Mouse (Mus musculus): Measurements from ENCODE around the gene Ifnar1. TPM values are rescaled to one million over a fixed set of nuclear protein-coding genes. Genes with fewer than 3 reads are reported as not detected.

Ifnar1 gene
- polyA plus RNA-seq, 1 experiment from 2014 or later: 57.4 TPM

- H3K27me3 ChIP-seq (ENCODE audit: control insufficient read depth, insufficient read depth, low read length): no peaks in the 10 kb centered on the region
- no peak for ATAC-seq (replicated peaks; ENCODE audit: insufficient number of reproducible peaks, low FRiP score, low TSS enrichment, low read depth)
- H3K4me2 ChIP-seq (ENCODE audit: low read depth, low read length): no peak overlapping the region
- DNase-seq (ENCODE audit: low spot score): no peak
- H3K4me3 ChIP-seq (ENCODE audit: low read depth, low read length): no peak overlapping the region
- 96% methylated on average over 4 of the region's 4 CpGs for WGBS
- no peak overlapping the region for H3K9ac ChIP-seq (replicated peaks; ENCODE audit: low read length)
- H3K4me1 ChIP-seq (ENCODE audit: control insufficient read depth, insufficient read depth, low read length): no peaks in the 10 kb centered on the region
- H3K9me3 ChIP-seq (replicated peaks; ENCODE audit: control insufficient read depth, low read length): no peaks in the 10 kb centered on the region
- no peak overlapping the region for H3K27ac ChIP-seq (replicated peaks; ENCODE audit: low read depth, low read length)
- H3K36me3 ChIP-seq (replicated peaks; ENCODE audit: control insufficient read depth, insufficient read depth, low read depth, low read length): peaks cover 11% of the 10 kb centered on the region
Observed at GRCm38 (mm10) chr16:91495501-91495900, 10.5 kb downstream of the Ifnar1 start.

- Histone ChIP-seq H3K9ac (replicated peaks; ENCODE audit: low read length) (no peak overlapping the region), H3K36me3 (replicated peaks; ENCODE audit: control insufficient read depth, insufficient read depth, low read depth, low read length) (peaks cover 11% of the 10 kb centered on the region), H3K27ac (replicated peaks; ENCODE audit: low read depth, low read length) (no peak overlapping the region), H3K4me1 (ENCODE audit: control insufficient read depth, insufficient read depth, low read length) (no peaks in the 10 kb centered on the region), H3K27me3 (ENCODE audit: control insufficient read depth, insufficient read depth, low read length) (no peaks in the 10 kb centered on the region), H3K4me2 (ENCODE audit: low read depth, low read length) (no peak overlapping the region), H3K4me3 (ENCODE audit: low read depth, low read length) (no peak overlapping the region), H3K9me3 (replicated peaks; ENCODE audit: control insufficient read depth, low read length) (no peaks in the 10 kb centered on the region)
- DNase-seq (ENCODE audit: low spot score): no peak
- 94% methylated on average over 17 of the region's 17 CpGs for WGBS
- no peak for ATAC-seq (replicated peaks; ENCODE audit: insufficient number of reproducible peaks, low FRiP score, low TSS enrichment, low read depth)
Observed at GRCm38 (mm10) chr16:91496206-91496605, 11.2 kb downstream of the Ifnar1 start.

GRCm38 (mm10) chr16:91496766-91497165 is 11.7 kb downstream of the Ifnar1 start:
- peaks cover 11% of the 10 kb centered on the region for H3K36me3 ChIP-seq (replicated peaks; ENCODE audit: control insufficient read depth, insufficient read depth, low read depth, low read length)
- H3K27me3 ChIP-seq (ENCODE audit: control insufficient read depth, insufficient read depth, low read length): no peaks in the 10 kb centered on the region
- H3K9me3 ChIP-seq (replicated peaks; ENCODE audit: control insufficient read depth, low read length): no peaks in the 10 kb centered on the region
- no peak overlapping the region for H3K4me2 ChIP-seq (ENCODE audit: low read depth, low read length)
- no peak overlapping the region for H3K27ac ChIP-seq (replicated peaks; ENCODE audit: low read depth, low read length)
- H3K4me3 ChIP-seq (ENCODE audit: low read depth, low read length): no peak overlapping the region
- whole genome bisulfite sequencing: 88% methylated on average over 3 of the region's 3 CpGs
- DNase-seq (ENCODE audit: low spot score) (no peak), ATAC-seq (replicated peaks; ENCODE audit: insufficient number of reproducible peaks, low FRiP score, low TSS enrichment, low read depth) (no peak)
- no peak overlapping the region for H3K9ac ChIP-seq (replicated peaks; ENCODE audit: low read length)
- H3K4me1 ChIP-seq (ENCODE audit: control insufficient read depth, insufficient read depth, low read length): no peaks in the 10 kb centered on the region

GRCm38 (mm10) chr16:91498041-91498440 is 13.0 kb downstream of the Ifnar1 start:
- DNase-seq (ENCODE audit: low spot score): no peak
- no peaks in the 10 kb centered on the region for H3K4me1 ChIP-seq (ENCODE audit: control insufficient read depth, insufficient read depth, low read length)
- ATAC-seq (replicated peaks; ENCODE audit: insufficient number of reproducible peaks, low FRiP score, low TSS enrichment, low read depth): no peak

GRCm38 (mm10) chr16:91504701-91505100 is 19.7 kb downstream of the Ifnar1 start:
- Histone ChIP-seq H3K36me3 (replicated peaks; ENCODE audit: control insufficient read depth, insufficient read depth, low read depth, low read length) (peaks cover 13% of the 10 kb centered on the region), H3K9ac (replicated peaks; ENCODE audit: low read length) (no peak overlapping the region), H3K4me2 (ENCODE audit: low read depth, low read length) (no peak overlapping the region), H3K4me3 (ENCODE audit: low read depth, low read length) (no peak overlapping the region), H3K27ac (replicated peaks; ENCODE audit: low read depth, low read length) (no peak overlapping the region), H3K9me3 (replicated peaks; ENCODE audit: control insufficient read depth, low read length) (no peaks in the 10 kb centered on the region), H3K27me3 (ENCODE audit: control insufficient read depth, insufficient read depth, low read length) (no peaks in the 10 kb centered on the region), H3K4me1 (ENCODE audit: control insufficient read depth, insufficient read depth, low read length) (no peaks in the 10 kb centered on the region)
- WGBS: 95% methylated on average over 7 of the region's 7 CpGs
- no peak for ATAC-seq (replicated peaks; ENCODE audit: insufficient number of reproducible peaks, low FRiP score, low TSS enrichment, low read depth)
- no peak for DNase-seq (ENCODE audit: low spot score)

More at GRCm38 (mm10) chr16:91498041-91498440, 13.0 kb downstream of the Ifnar1 start:
- peaks cover 11% of the 10 kb centered on the region for H3K36me3 ChIP-seq (replicated peaks; ENCODE audit: control insufficient read depth, insufficient read depth, low read depth, low read length)
- no peak overlapping the region for H3K4me3 ChIP-seq (ENCODE audit: low read depth, low read length)
- H3K9me3 ChIP-seq (replicated peaks; ENCODE audit: control insufficient read depth, low read length): no peaks in the 10 kb centered on the region
- H3K27me3 ChIP-seq (ENCODE audit: control insufficient read depth, insufficient read depth, low read length): no peaks in the 10 kb centered on the region
- no peak overlapping the region for H3K27ac ChIP-seq (replicated peaks; ENCODE audit: low read depth, low read length)
- no peak overlapping the region for H3K9ac ChIP-seq (replicated peaks; ENCODE audit: low read length)
- WGBS: 93% methylated on average over 7 of the region's 7 CpGs
- no peak overlapping the region for H3K4me2 ChIP-seq (ENCODE audit: low read depth, low read length)

- Histone ChIP-seq H3K27ac (replicated peaks; ENCODE audit: low read depth, low read length) (no peak overlapping the region), H3K36me3 (replicated peaks; ENCODE audit: control insufficient read depth, insufficient read depth, low read depth, low read length) (peaks cover 13% of the 10 kb centered on the region), H3K9ac (replicated peaks; ENCODE audit: low read length) (no peak overlapping the region), H3K9me3 (replicated peaks; ENCODE audit: control insufficient read depth, low read length) (no peaks in the 10 kb centered on the region), H3K27me3 (ENCODE audit: control insufficient read depth, insufficient read depth, low read length) (no peaks in the 10 kb centered on the region), H3K4me2 (ENCODE audit: low read depth, low read length) (no peak overlapping the region), H3K4me3 (ENCODE audit: low read depth, low read length) (no peak overlapping the region), H3K4me1 (ENCODE audit: control insufficient read depth, insufficient read depth, low read length) (no peaks in the 10 kb centered on the region)
- no peak for ATAC-seq (replicated peaks; ENCODE audit: insufficient number of reproducible peaks, low FRiP score, low TSS enrichment, low read depth)
- DNase-seq (ENCODE audit: low spot score): no peak
- WGBS: 88% methylated on average over 15 of the region's 15 CpGs
Observed at GRCm38 (mm10) chr16:91505116-91505601, 20.1 kb downstream of the Ifnar1 start.

GRCm38 (mm10) chr16:91506396-91506795 is 21.4 kb downstream of the Ifnar1 start:
- Histone ChIP-seq H3K9me3 (replicated peaks; ENCODE audit: control insufficient read depth, low read length) (no peaks in the 10 kb centered on the region), H3K27me3 (ENCODE audit: control insufficient read depth, insufficient read depth, low read length) (no peaks in the 10 kb centered on the region), H3K36me3 (replicated peaks; ENCODE audit: control insufficient read depth, insufficient read depth, low read depth, low read length) (peaks cover 13% of the 10 kb centered on the region), H3K27ac (replicated peaks; ENCODE audit: low read depth, low read length) (no peak overlapping the region), H3K4me3 (ENCODE audit: low read depth, low read length) (no peak overlapping the region), H3K4me1 (ENCODE audit: control insufficient read depth, insufficient read depth, low read length) (no peaks in the 10 kb centered on the region), H3K4me2 (ENCODE audit: low read depth, low read length) (no peak overlapping the region), H3K9ac (replicated peaks; ENCODE audit: low read length) (no peak overlapping the region)
- DNase-seq (ENCODE audit: low spot score): no peak
- WGBS: 95% methylated on average over 12 of the region's 12 CpGs
- no peak for ATAC-seq (replicated peaks; ENCODE audit: insufficient number of reproducible peaks, low FRiP score, low TSS enrichment, low read depth)

- 35% methylated on average over 7 of the region's 7 CpGs for WGBS
- Histone ChIP-seq H3K9ac (replicated peaks; ENCODE audit: low read length) (no peak overlapping the region), H3K4me2 (ENCODE audit: low read depth, low read length) (no peak overlapping the region), H3K9me3 (replicated peaks; ENCODE audit: control insufficient read depth, low read length) (no peaks in the 10 kb centered on the region), H3K27me3 (ENCODE audit: control insufficient read depth, insufficient read depth, low read length) (no peaks in the 10 kb centered on the region), H3K4me1 (ENCODE audit: control insufficient read depth, insufficient read depth, low read length) (no peaks in the 10 kb centered on the region), H3K36me3 (replicated peaks; ENCODE audit: control insufficient read depth, insufficient read depth, low read depth, low read length) (no peaks in the 10 kb centered on the region), H3K4me3 (ENCODE audit: low read depth, low read length) (no peak overlapping the region), H3K27ac (replicated peaks; ENCODE audit: low read depth, low read length) (no peak overlapping the region)
- ATAC-seq (replicated peaks; ENCODE audit: insufficient number of reproducible peaks, low FRiP score, low TSS enrichment, low read depth): no peak; the same call in 1 of the 2 replicates
- DNase-seq (ENCODE audit: low spot score): peak; percentile 90
Observed at GRCm38 (mm10) chr16:91512161-91512787, 27.2 kb downstream of the Ifnar1 start.

Measured in embryonic facial prominence, embryonic 11.5 days (tissue).